Mouse (Mus musculus) cerebellum, adult 18-20 months (tissue): ENCODE measurements around the gene Tuba1a.

Experiments used
- DNase-seq, 2 experiments: peaks; one replicate each; pipeline ENCODE4 v3.0.0; 2021

Tuba1a gene

DNA sequence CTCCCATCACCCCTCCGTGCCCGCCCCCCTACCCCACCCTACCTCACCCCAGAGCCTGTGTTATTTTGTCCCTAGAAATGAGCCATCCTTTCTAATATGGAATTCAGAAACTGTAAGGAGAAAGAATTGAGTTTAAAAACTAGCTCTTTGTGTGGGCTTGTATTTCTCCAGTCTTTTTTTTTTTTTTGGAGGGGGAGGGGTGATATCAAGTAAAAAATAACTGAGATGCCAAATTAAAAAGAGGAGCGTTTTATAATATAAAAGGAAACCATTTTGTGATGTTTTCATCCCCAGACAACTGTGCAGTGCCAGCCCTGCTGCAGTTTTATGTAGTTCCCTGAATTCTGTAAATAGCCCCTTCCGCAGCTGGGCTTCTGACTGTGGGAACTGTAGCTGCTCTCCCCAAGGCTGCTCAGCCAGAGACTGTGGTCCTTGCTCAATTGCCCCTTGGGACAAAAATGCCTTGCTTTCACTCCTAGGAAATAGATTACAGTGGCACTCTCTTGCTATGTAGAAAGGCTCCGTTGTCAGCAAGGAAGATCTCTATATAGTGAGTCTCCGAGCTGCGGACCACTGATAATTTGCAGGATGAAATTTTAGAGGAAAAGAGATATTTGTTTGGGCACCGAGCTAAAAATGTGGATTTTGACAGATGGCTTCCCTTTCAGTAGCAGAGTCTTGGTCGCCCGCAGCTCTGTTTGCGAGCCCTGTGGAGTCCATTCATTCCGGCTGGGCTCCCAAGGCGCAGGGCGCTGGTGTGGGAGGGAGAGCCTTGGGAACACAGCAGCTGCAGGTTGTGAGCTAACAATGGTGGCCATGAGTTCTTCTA is 1.1 kb upstream of the Tuba1a start:
- peak; percentile 63 to 76 for DNase-seq

DNA sequence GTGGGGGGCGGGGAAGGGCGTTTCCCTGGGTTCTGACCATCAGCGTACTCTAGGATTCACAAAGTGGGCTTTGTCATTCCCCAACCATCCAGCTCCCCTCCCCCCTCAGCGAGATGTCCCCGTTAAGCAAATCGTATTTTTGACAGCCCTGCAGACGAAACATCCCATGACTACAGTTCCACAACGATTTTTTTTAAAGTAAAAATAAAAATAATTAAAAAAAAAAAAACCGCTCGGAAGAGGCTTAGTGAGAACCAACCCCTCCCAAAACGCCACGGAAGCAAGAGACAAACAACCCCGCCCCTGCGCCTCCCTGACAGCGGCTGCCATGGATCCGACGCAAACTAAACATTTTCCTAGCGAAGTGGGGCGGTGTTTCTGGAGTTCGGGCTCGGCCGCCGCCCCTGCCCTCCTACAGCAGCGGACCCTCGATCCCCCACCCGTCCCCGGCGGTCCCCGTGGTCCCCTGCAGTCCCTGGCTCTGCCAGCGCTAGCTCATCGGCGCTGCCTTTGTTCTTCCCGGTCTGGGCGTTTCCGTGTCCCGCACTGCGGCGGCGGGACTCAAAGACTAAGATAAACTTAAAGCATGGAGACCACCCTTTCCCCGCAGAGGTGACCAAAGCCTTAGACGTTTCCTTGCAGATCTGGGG is 627 bp downstream of the Tuba1a start:
- peak in 1 of 2 experiments; percentile 77 for DNase-seq

DNA sequence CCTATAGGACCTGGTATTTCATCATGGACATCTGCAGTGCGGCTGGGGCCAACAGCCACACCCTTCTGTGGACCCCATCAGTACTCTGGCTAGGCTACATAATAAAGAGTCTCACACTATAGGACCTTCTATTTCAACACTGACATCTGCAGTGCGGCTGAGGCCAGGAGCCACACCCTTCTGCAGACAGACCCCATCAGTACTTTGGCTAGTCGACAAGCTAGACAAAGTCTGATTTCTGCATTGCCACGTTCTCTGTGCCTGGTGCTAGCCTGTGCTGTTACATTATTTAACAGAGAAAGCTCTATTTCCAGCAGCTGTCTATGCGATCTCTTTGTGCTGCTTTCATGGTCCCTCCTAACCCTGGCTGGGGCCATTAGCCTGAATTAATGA is 1.4 kb downstream of the Tuba1a start:
- no peak for DNase-seq

DNA sequence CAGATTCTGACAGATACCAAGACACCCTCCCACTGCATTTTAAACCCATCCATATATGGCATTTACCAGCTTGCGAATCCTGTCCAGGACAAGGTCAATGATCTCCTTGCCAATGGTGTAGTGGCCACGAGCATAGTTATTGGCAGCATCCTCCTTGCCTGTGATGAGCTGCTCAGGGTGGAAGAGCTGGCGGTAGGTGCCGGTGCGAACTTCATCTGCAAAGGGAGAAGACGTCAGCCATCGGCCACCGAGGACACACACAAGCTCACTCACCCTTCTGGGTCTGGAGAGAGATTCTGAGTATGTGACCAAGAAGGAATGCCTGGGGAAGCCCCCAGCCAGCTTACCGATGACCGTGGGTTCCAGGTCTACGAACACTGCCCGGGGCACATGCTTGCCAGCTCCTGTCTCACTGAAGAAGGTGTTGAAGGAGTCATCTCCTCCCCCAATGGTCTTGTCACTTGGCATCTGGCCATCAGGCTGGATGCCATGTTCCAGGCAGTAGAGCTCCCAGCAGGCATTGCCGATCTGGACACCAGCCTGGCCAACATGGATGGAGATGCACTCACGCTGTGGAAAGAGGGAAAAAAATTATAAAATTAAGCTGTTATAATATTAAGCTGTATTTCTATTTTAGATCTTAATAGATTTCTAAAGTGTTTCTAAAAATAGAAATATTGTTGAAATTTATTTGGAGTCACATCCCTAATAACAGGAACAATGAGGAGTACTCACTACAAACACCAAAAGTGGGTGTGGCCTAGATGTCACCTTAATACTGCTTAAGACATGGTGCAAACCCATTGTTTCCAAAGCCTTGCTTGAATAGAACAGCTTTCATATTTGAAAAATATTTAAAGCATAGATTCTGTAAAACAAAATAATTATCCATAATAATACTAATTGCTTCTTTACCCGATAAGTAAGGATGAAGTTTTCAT is 2.1 kb downstream of the Tuba1a start:
- peak; percentile 31 to 47 for DNase-seq

DNA sequence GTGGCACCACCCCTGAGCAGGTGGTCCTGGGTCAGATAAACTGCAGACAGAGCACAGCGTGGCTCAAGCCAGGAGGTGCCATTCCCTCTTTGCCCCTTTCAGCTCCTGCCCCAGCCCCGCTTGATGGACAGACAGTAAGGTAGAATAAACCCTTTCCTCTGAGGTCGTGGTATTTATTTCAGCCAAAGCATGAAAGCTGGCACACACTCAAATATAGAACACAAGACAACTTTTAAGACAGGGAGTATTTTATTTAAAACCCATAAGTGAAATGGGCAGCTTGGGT is 4.0 kb downstream of the Tuba1a start:
- DNase-seq, result no peak

DNA sequence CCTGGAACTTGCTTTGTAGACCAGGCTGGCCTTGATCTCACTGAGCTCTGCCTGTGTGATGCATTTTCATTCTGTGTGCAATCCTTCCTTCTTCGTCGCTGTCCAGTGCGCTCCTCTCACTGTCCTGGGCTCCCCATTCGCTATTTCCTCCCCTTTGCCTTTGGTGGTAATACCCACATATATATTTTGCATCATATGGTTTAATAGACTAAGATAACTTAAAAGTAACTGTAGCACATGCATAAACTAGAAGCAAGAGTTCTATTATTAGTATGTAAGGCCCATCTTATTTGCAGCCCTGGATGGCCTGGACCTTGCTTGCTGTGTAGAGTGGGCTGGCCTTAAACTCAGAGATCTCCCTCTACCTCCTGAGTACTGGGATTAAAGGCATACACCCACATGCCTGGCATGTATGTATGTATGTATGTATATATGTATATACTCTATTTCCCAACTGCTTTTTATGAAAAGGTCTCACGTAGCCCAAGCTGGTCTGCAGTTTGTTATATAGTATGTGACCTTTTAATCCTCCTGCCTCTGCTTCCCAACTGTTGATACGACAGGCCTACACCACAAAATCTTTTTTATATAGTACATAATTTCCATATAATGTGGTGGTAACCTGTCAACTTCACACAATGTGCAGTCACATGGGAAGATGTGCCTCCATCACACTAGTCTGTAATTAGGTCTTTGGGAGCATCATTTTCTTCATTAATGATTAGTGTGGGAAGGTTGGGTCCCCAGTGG is 4.5 kb downstream of the Tuba1a start:
- no peak for DNase-seq

DNA sequence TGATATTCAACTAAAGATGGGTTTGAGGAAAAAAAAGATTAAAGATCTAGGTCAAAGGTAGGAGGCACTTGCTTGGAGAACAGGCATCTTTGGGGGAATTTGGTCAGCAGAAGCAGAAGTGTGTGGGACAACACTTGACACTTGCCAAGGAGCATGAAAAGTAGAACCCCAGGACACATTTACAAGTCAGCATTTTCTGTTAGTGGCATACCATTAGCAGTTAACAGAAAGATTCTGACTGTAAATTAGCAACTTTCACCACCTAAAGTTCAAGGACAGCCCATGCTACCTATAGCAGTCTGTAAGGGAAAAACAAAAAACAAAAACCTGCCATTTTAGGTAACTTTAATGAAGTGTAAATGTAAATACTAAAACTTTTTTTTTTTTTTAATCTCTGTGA is 5.1 kb downstream of the Tuba1a start:
- no peak for DNase-seq

DNA sequence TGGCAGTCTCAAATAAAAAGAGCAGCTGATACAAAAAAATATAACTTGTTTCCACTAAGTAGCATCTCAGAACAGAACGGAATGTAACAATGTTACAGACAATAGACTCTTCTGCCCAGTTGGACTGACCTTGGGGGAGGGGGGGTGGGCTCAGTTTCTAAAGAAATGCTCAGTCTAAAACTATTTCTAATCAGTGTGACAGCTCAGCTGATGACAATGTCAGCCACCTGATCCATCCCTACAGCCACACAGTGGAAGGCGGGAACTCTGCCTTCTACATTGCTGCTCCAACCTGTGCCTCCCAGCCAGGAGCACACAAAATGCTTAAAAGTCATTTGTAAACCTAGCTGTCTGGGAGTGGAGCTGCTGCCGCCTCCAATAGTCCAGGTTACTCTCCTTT is 5.6 kb downstream of the Tuba1a start:
- no peak for DNase-seq

DNA sequence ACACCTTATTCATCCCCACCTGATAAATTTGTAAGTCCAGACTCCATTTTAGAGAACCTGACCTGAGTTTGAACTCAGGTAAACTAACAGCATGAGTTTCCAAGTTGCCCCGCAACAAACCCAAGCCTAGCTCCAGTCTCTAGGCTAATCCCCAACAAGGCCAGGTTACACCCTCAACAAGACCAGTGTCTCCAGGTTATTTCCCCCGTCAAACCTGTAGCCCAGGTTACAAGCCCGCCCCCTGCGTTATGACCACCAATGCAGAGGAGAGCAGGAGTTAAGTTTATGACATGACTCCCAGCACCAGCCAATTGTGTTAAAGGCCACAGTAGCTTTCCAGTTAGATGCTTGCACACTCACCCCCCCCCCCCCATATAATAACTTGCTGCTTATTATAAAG is 10.4 kb downstream of the Tuba1a start:
- no peak for DNase-seq

DNA sequence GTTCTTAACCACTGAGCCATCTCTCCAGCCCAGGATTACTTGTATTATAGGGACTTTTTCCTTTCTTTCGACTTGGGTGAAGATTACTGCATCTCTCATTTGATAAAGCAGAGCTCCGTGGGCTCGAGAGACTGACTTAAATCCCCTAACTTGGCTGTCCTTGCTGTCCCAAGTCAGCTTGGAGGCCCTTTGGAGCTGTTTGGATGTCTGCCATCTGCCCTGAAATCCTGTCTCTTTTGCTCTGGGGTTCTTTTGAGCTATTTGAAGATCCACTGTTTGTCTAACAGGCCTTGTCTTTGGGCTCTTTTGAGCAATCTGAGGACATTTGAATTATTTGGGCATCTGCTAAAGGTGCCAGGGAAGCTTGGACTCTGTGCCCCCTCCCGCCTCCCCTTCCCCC is 11.4 kb downstream of the Tuba1a start:
- no peak for DNase-seq

DNA sequence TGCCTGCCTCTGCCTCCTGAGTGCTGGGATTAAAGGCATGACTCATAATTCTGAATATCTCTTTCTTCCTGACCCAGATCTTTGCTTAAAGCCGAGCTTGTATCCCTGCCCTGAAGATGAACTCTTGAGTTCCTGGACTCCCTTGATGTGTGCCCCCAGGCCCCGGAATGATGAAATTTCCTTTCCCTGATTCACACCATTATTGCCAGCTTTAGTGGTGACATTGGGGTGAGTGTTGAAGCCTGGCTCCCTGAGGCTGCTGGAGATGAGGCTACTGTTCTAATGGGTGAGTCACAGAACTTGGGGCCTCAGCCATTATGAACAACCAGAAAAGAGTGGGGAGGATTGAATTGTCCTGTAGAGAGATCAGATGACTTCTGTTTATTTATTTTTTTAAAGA is 12.0 kb downstream of the Tuba1a start:
- DNase-seq, result no peak

DNA sequence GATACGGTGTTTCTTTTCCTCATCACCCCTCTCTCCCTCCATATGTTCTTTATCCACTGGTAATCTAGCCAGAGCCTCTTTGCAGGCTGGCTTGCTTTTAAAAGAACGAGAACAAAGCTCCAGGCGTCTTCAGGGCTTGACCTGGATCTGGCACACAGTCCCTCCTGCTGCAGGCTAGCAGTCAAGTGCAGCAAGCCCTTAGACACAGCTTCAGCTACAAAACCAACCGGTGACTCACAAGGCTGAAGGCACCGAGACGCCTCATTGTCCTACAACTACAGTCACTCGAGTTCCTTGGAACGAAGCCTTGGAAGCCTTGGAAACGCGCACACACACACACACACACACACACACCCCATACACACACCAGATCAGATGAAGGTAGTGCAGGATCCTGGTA is 12.7 kb downstream of the Tuba1a start:
- peak; percentile 48 to 51 for DNase-seq

DNA sequence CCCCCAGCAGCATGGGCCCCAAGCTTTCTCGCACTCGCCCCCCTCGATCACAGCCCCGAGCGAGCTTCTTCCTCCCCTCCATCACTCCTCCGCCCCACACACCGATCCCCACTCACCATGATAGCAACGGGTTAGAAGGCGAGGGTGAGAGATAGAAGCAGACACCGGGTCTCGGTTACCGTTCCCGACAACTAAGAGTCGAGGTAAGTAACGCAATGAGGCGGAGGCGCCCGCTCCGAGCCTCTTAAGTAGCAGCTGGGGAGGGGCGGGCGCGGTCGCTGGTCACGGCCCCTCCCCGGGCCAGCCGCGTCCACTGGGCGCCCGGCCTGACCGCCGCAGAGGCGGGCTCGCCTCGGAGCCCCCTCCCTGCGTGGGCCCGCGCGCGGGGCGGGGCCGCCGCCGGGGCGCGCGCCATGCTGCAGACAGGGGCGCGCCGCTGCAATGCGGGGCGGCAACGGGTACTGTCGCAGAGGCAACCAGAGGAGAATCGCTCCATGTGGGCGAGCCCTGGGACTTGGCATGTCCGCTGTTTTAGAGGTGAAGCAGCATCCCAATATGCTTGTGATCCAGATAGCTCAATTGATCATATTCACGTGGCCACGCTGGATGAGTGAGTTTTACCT is 19.2 kb downstream of the Tuba1a start, which contains the start of gene Tuba1b:
TSS of gene Tuba1b (minus strand) at position 349 of the 623 bp plus-strand sequence.
- DNase-seq, result peak; percentile 89 to 96

DNA sequence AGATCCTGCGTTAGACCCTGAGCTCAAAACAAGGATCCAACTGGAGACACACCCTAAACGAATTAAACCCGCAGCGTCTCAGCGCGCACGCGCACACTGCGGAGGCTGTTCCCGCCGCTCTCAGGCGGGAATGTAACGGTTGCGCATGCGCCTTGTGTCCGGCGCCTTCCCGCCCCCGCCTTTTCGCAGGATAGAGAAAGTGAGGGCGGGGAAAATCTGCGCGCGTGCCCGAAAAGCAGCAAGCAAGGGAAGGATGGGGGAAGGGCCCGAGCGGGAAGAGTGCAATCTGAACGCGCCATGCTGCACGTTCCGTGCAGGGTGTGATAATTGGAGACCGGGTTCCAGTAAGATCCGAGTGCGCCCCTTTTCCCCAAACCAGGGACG is 19.7 kb downstream of the Tuba1a start:
- DNase-seq, result peak; percentile 97 to 99

DNA sequence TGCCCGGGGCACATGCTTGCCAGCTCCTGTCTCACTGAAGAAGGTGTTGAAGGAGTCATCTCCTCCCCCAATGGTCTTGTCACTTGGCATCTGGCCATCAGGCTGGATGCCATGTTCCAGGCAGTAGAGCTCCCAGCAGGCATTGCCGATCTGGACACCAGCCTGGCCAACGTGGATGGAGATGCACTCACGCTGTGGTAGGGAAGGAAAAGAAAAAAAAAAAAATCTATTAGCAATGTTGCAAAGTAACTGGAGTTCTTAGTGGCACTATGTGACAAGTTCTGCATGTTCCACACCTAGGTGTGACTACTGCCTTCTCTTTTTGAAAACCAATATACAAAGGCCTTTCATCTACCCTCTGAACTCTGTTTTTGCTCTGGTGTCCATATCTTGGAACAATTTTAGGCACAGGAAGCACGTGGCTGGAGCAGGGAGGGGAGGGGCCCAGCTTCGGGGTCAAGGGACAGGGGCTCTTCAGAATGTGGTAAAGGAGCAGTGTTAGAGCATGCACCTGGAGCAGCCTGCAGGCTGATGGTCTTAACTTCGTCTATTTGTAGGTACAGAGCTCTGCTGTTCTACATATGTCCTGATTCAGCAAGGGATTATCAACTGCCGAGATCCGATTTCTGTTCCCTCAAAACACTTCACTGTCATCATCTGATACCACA is 20.4 kb downstream of the Tuba1a start:
- peak; percentile 43 to 57 for DNase-seq

DNA sequence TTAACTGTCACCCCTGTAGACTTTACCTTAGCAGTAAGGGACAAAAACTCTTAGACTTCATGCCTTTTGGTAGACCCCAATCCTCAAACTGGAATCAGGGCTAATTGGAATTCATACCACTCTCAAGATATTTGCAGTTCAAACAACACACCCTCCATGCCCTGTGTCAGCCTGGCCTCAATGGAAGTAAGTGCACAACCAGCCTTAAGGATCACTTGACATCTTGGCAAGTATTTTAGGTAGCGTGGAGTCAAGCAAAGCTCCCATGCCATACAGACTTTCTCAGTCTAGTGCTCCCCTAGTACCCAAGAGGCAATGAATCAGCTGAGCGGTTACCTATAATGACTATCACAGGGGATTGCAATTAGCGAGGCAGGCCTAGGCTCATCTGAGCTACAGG is 22.5 kb downstream of the Tuba1a start:
- DNase-seq, result no peak

DNA sequence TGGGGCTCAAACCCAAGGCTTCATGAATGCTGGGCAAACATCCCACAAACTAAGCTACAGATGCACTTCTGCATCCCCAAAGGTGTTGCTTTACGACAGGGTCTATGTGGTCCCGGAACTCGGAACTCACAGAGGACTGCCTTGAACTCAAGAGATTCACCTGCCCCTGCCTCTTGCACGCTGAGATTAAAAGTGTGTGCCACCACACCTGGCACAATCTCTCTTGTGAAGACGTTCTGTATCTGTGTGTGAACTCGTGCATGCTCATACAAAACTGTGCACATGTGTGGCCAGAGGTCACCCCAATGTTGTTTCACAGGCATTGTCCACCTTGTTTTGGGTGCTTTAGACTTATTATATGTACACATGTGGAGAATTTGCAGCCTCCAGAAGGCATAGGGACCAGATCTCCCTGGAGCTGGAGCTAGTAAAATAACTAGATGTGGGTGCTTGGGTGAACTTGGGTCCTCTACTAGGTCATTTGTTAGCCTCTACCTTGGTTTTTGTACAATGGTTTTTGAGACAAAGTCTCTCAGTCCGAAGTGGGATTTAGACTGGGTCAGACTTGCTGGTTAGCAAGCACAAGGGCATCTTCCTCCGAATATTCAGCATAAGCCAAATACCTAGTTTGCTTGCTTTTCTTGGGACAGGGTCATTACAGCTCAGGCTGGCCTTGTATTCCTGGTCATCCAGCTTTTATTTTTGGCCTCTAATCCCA is 23.3 kb downstream of the Tuba1a start:
- no peak for DNase-seq

DNA sequence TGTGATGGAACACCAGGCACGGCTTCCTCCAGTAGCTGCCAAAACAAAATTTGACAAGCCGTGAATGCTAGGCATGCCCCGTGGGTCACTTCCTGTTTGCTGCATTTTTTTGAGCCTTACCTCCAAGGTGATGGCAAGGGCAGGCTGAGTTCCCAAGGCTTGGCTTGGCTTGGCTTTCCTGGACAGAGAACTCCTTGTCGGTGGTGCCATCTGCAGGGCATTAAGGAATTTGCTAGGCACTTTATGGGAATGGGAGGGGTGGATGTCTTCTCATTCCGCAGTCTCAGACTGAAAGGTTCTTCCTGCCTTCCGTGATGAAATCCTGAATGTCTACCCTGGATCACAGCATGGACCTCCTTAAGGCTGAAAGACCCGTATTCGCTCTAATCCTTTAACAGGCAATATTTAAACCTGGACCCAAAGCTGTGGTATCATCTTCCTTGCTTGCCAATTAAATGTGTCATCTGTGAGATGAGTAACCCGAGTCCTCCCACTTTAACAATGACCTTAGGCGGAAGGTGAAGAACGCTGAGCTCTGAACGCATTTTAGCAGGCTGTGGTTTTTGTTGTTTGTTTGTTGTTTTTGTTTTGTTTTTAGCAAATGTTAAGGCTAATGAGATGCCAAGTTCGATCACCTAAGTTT is 24.8 kb downstream of the Tuba1a start:
- peak; percentile 85 to 91 for DNase-seq

DNA sequence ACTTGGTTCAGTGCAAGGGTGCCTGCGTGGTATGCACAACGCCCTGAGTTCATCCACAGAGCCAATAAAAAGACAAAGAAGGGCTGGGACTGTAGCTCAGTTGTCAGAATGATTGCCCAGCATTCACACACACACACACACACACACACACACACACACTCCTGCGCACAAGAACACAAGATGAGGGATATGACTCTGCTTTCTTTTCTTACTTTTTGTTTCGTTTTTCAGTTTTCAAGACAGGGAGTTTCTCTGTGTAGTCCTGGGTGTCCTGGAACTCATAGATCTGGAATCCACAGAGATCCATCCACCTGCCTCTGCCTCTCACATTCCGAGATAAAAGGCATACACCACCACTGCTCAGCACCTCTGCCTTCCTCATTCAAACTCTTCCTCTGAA is 25.9 kb downstream of the Tuba1a start:
- no peak for DNase-seq

DNA sequence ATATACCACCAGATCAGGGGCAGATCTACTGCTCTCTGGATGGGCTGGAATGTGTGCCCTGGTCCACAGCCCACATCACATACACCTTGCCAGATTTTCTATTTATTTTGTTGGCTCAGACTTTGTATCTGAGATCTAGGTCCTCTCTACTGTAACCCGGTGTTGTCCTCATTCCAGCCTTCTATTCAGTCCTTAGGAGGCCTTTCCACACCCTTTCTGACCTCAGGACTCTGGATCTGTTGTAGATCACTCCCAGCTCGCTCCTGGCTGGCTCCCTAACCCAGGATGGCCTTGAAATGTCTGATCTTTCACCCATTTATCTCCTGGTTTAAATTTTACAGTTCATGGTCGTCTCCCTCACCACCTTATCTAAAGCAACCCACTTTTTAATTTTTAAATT is 28.8 kb downstream of the Tuba1a start:
- no peak for DNase-seq
